Comparison of ENCODE assay signal across 22 mouse cellular contexts in the genomic region with DNA sequence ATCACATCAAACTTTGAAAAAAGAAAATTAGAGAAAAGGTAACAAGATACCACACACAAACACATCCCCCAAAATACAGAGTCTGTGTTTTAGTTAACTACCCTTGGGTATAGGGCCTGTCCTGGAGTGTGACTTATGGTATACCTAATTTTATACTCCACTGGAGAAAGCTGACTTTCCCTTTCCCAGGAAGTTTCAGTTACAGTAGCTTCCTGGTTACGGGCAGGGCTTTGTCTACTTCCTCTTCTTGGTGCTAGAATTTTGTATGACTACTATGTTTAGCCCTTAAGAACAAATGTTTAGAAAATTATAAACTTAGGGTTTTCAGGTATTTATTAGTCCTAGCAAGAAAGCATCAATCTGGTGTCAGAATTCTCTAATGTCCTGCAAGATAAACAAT. TPM values are rescaled to one million over a fixed set of nuclear protein-coding genes. Genes with fewer than 3 reads are reported as not detected.
DNase-seq lines count a peak whose midpoint lies in the region; ATAC-seq and TF ChIP-seq lines count a peak whose summit lies in the region.
"Had no signal": no experiment of that assay in that cellular context is flagged by ENCODE, and none has a peak within 500 bp of the region (broad histone marks: within the 10 kb centered on the region; RNA-seq: fewer than 3 reads in every experiment).

No protein-coding gene starts in this region.

- no peak overlapping the region for H3K27ac ChIP-seq in heart, embryonic 10.5 days
- H3K27ac ChIP-seq in MEL (ENCODE audit: control insufficient read depth, low read depth, low read length), result no peak overlapping the region
- no peak overlapping the region for H3K27ac ChIP-seq in liver, embryonic 11.5 days (ENCODE audit: low read depth, low read length)
- H3K27ac ChIP-seq: forebrain, embryonic 10.5 days; hindbrain, embryonic 15.5 days; limb, embryonic 13.5 days; liver, embryonic 13.5 days; midbrain, embryonic 12.5 days; neural tube, embryonic 15.5 days had no signal

- no peaks in the 10 kb centered on the region for H3K4me1 ChIP-seq in heart, embryonic 10.5 days
- peaks cover 4 to 20% of the 10 kb centered on the region in 2 experiments for H3K4me1 ChIP-seq in MEL (ENCODE audit: control insufficient read depth in 1 of 2, insufficient read depth in 2 of 2, low read length in 2 of 2)
- no peaks in the 10 kb centered on the region for H3K4me1 ChIP-seq in liver, embryonic 11.5 days (replicated peaks; ENCODE audit: control insufficient read depth, insufficient read depth, low read length)
- H3K4me1 ChIP-seq: forebrain, embryonic 10.5 days; hindbrain, embryonic 15.5 days; limb, embryonic 13.5 days; liver, embryonic 13.5 days; midbrain, embryonic 12.5 days; neural tube, embryonic 15.5 days had no signal

- no peak overlapping the region for H3K4me2 ChIP-seq in liver, embryonic 11.5 days
- H3K4me2 ChIP-seq: hindbrain, embryonic 15.5 days; limb, embryonic 13.5 days; liver, embryonic 13.5 days; midbrain, embryonic 12.5 days; neural tube, embryonic 15.5 days had no signal

- 0 out of 4 replicates have a peak, but pooled peaks of 1 of the 2 experiments have one; percentile 27 for TF ChIP-seq EP300 in MEL (IDR thresholded peaks at IDR 0.05; ENCODE audit: low read depth in 1 of 2, low read length in 2 of 2)

- no peaks in the 10 kb centered on the region for H3K27me3 ChIP-seq in heart, embryonic 10.5 days (ENCODE audit: insufficient read depth, poor library complexity, severe bottlenecking)
- H3K27me3 ChIP-seq in MEL (ENCODE audit: control insufficient read depth in 1 of 2, insufficient read depth in 2 of 2, low read length in 2 of 2), result no peaks in the 10 kb centered on the region
- H3K27me3 ChIP-seq in liver, embryonic 11.5 days (replicated peaks; ENCODE audit: control insufficient read depth, insufficient read depth, low read length), result no peaks in the 10 kb centered on the region
- H3K27me3 ChIP-seq: hindbrain, embryonic 15.5 days; limb, embryonic 13.5 days; liver, embryonic 13.5 days; midbrain, embryonic 12.5 days; neural tube, embryonic 15.5 days had no signal

- H3K79me2 ChIP-seq in MEL (ENCODE audit: control insufficient read depth, insufficient read depth, low read length, poor library complexity), result no peaks in the 10 kb centered on the region

- H3K36me3 ChIP-seq in heart, embryonic 10.5 days, result peaks cover 6% of the 10 kb centered on the region; the same call in 1 of the 2 replicates
- H3K36me3 ChIP-seq in MEL (ENCODE audit: control insufficient read depth in 1 of 2, insufficient read depth in 2 of 2, low read length in 2 of 2), result peaks cover 0 to 29% of the 10 kb centered on the region in 2 experiments
- H3K36me3 ChIP-seq in liver, embryonic 11.5 days (ENCODE audit: control insufficient read depth, insufficient read depth, low read length), result no peaks in the 10 kb centered on the region
- H3K36me3 ChIP-seq: hindbrain, embryonic 15.5 days; liver, embryonic 13.5 days; midbrain, embryonic 12.5 days had no signal

- no peaks in the 10 kb centered on the region for H3K9me3 ChIP-seq in heart, embryonic 10.5 days
- H3K9me3 ChIP-seq in MEL (replicated peaks; ENCODE audit: insufficient read depth, low read length), result no peaks in the 10 kb centered on the region
- H3K9me3 ChIP-seq in liver, embryonic 11.5 days (ENCODE audit: control insufficient read depth, low read length), result no peaks in the 10 kb centered on the region
- H3K9me3 ChIP-seq: forebrain, embryonic 10.5 days; hindbrain, embryonic 15.5 days; limb, embryonic 13.5 days; liver, embryonic 13.5 days; midbrain, embryonic 12.5 days; neural tube, embryonic 15.5 days had no signal

- WGBS in heart, embryonic 10.5 days, result 69% methylated on average over 1 of the region's 1 CpGs
- WGBS in liver, embryonic 11.5 days, result 63% methylated on average over 1 of the region's 1 CpGs

- TF ChIP-seq RAD21 in MEL (IDR thresholded peaks at IDR 0.05; ENCODE audit: low read depth, low read length), result no peak

- ATAC-seq in megakaryocyte progenitor cell, adult 5-6 weeks (replicated peaks; ENCODE audit: poor library complexity), result peak; percentile 58
- ATAC-seq in liver, embryonic 11.5 days (replicated peaks; ENCODE audit: low FRiP score), result no peak

- H3K9ac ChIP-seq in MEL (ENCODE audit: control insufficient read depth, low read depth, low read length, poor library complexity, severe bottlenecking), result no peak overlapping the region
- H3K9ac ChIP-seq in liver, embryonic 11.5 days (ENCODE audit: low read depth, low read length), result no peak overlapping the region
- H3K9ac ChIP-seq: hindbrain, embryonic 15.5 days; limb, embryonic 13.5 days; liver, embryonic 13.5 days; midbrain, embryonic 12.5 days; neural tube, embryonic 15.5 days had no signal

- H3K4me3 ChIP-seq in heart, embryonic 10.5 days, result no peak overlapping the region
- no peak overlapping the region for H3K4me3 ChIP-seq in MEL (ENCODE audit: control insufficient read depth in 1 of 2, insufficient read depth in 1 of 2, low read depth in 2 of 2, low read length in 2 of 2)
- H3K4me3 ChIP-seq in liver, embryonic 11.5 days (ENCODE audit: low read depth, low read length), result no peak overlapping the region
- H3K4me3 ChIP-seq: forebrain, embryonic 10.5 days; hindbrain, embryonic 15.5 days; limb, embryonic 13.5 days; liver, embryonic 13.5 days; midbrain, embryonic 12.5 days; neural tube, embryonic 15.5 days had no signal

- TF ChIP-seq POLR2A in MEL (IDR thresholded peaks at IDR 0.05; ENCODE audit: control insufficient read depth in 1 of 2, insufficient read depth in 1 of 2, low read depth in 1 of 2, low read length in 2 of 2, poor library complexity in 1 of 2), result no peak

- peak; percentile 3 to 5 for DNase-seq in heart, adult 9 months (ENCODE audit: low spot score in 2 of 2)
- DNase-seq in heart, embryonic 10.5 days (ENCODE audit: low spot score), result no peak
- DNase-seq in 416B (ENCODE audit: low read depth) (peak; percentile 6), MEL (ENCODE audit: low read depth, low spot score) (peak; percentile 43)
- no peak for DNase-seq in liver, embryonic 11.5 days (ENCODE audit: low spot score)
- no peak for DNase-seq in cerebellum, postnatal 4 days (ENCODE audit: low spot score in 2 of 2)
- DNase-seq: adrenal gland, postnatal 14 days; cerebellum, adult 9-10 months; gastrocnemius, postnatal 36 days; heart, postnatal 4 days; kidney, adult 2 months; kidney, postnatal 14 days; liver, embryonic 13.5 days; lung, adult 2 months; thymus, postnatal 14 days had no signal

- TF ChIP-seq CTCF in MEL (IDR thresholded peaks at IDR 0.05 in 2 of 3, conservative IDR thresholded peaks at IDR 0.05 in 1 of 3; ENCODE audit: control insufficient read depth in 1 of 3, insufficient read depth in 1 of 3, low read depth in 2 of 3, low read length in 3 of 3, poor library complexity in 1 of 3, severe bottlenecking in 1 of 3), result no peak

TF ChIP-seq in MEL, 35 proteins besides CTCF, POLR2A, EP300 and RAD21:
- no peak for TF ChIP-seq SMC3 (IDR thresholded peaks at IDR 0.05; ENCODE audit: low read depth, low read length)
- TF ChIP-seq CHD1 (IDR thresholded peaks at IDR 0.05; ENCODE audit: low read depth, low read length), result no peak
- TF ChIP-seq ELF1 (IDR thresholded peaks at IDR 0.05; ENCODE audit: low read depth, low read length), result peak; percentile 46; the same call in 1 of the 2 replicates
- TF ChIP-seq POLR2AphosphoS5 (IDR thresholded peaks at IDR 0.05; ENCODE audit: borderline replicate concordance, low read depth, low read length), result no peak
TF ChIP-seq in MEL: peak in this region for 1.

RNA-seq across cellular contexts. Expression of a gene that starts 36.5 kb away (rescaled TPM):
- polyA plus RNA-seq in heart, embryonic 10.5 days (2016; fragmentation: Nextera tagmentation; extraction: Ambion mirVana), result 1.3 and 1.5 TPM in 2 replicates
- total RNA-seq in MEL (2012; rRNA removed), result not detected in 2 replicates
- polyA plus RNA-seq in MEL (2012; ENCODE audit: insufficient read depth in 1 of 2, insufficient read length in 2 of 2, low read depth in 1 of 2, low replicate concordance in 2 of 2, missing spikeins in 1 of 2), result not detected
- 3.1 and 4.0 TPM in 2 replicates for total RNA-seq in megakaryocyte progenitor cell, adult 5-6 weeks (2015)
- 0.58 and 0.71 TPM in 2 replicates for total RNA-seq in megakaryocyte progenitor cell, adult 5-6 weeks (2017)
- polyA plus RNA-seq in liver, embryonic 11.5 days (2014; fragmentation: Nextera tagmentation; extraction: Ambion mirVana), result 0.80 and 1.2 TPM in 2 replicates
- polyA plus RNA-seq: C2C12 had no signal

Comparison
In these comparisons a context has a peak if more than half of its experiments do, and no peak if none do; other contexts are left out.
1. DNase-seq: peak in heart, adult 9 months (2 of 2), 416B (single experiment) and MEL (single experiment); none in heart, embryonic 10.5 days (single experiment), liver, embryonic 11.5 days (single experiment) and cerebellum, postnatal 4 days (0 of 2).